Mouse (Mus musculus): ENCODE results near the gene Hist1h4f.
"Not testable (repeated sequence)": the region's sequence is repeated elsewhere in the genome, so short reads cannot be mapped to it uniquely, and the experiment has no call there.

Hist1h4f gene

GRCm38 (mm10) chr13:23551146-23551834, at the start of gene Hist1h4f:
Gene Hist1h4f, minus strand, starts transcription at chr13:23551648.
- peak; percentile 95 for DNase-seq

- peak; percentile 74 for DNase-seq
Measured at GRCm38 (mm10) chr13:23597957-23598356, 46.5 kb upstream of the Hist1h4f start.

GRCm38 (mm10) chr13:23595622-23596372, 44.3 kb upstream of the Hist1h4f start:
- no peak for DNase-seq

GRCm38 (mm10) chr13:23595185-23595584, 43.7 kb upstream of the Hist1h4f start:
- DNase-seq: no peak

GRCm38 (mm10) chr13:23593051-23593770, 41.8 kb upstream of the Hist1h4f start:
- DNase-seq: no peak

- peak; percentile 79 for DNase-seq
Measured at GRCm38 (mm10) chr13:23592614-23593013, 41.2 kb upstream of the Hist1h4f start.

GRCm38 (mm10) chr13:23591886-23592285, 40.4 kb upstream of the Hist1h4f start:
- DNase-seq: not testable (repeated sequence)

- DNase-seq: no peak
Measured at GRCm38 (mm10) chr13:23591206-23591605, 39.8 kb upstream of the Hist1h4f start.

- DNase-seq: no peak
Measured at GRCm38 (mm10) chr13:23586940-23587225, 35.4 kb upstream of the Hist1h4f start.

GRCm38 (mm10) chr13:23586099-23586939, 34.9 kb upstream of the Hist1h4f start:
- DNase-seq: no peak

GRCm38 (mm10) chr13:23585442-23586098, 34.1 kb upstream of the Hist1h4f start:
- DNase-seq: peak; percentile 87

GRCm38 (mm10) chr13:23585029-23585441, 33.6 kb upstream of the Hist1h4f start:
- no peak for DNase-seq

GRCm38 (mm10) chr13:23584331-23584730, 32.9 kb upstream of the Hist1h4f start:
- DNase-seq: peak; percentile 12

GRCm38 (mm10) chr13:23583387-23584068, 32.1 kb upstream of the Hist1h4f start:
- peak; percentile 9 for DNase-seq

- peak; percentile 40 for DNase-seq
Measured at GRCm38 (mm10) chr13:23582219-23583056, 31.0 kb upstream of the Hist1h4f start.

GRCm38 (mm10) chr13:23581408-23582218, 30.2 kb upstream of the Hist1h4f start, which contains the start of gene Hist1h4d:
Gene Hist1h4d, plus strand, starts transcription at chr13:23581598.
- peak; percentile 99 for DNase-seq

- no peak for DNase-seq
Measured at GRCm38 (mm10) chr13:23577835-23578234, 26.4 kb upstream of the Hist1h4f start.

GRCm38 (mm10) chr13:23576906-23577639, 25.6 kb upstream of the Hist1h4f start:
- DNase-seq: no peak

GRCm38 (mm10) chr13:23576351-23576881, 25.0 kb upstream of the Hist1h4f start:
- DNase-seq: no peak
